Mouse (Mus musculus): Measurements from ENCODE around the gene Gm17720. TPM values are rescaled to one million over a fixed set of nuclear protein-coding genes. Genes with fewer than 3 reads are reported as not detected.

Gene Gm17720
- polyA plus RNA-seq, 1 experiment from 2014 or later = not detected

GRCm38 (mm10) chr8:110091869-110092268, 10.7 kb downstream of the Gm17720 start:
- no peak overlapping the region for H3K4me3 ChIP-seq (ENCODE audit: low read length)
- H3K9me3 ChIP-seq (ENCODE audit: low read length) = peaks cover 18% of the 10 kb centered on the region
- H3K4me2 ChIP-seq (replicated peaks; ENCODE audit: low read depth, low read length) = no peak overlapping the region
- ATAC-seq (ENCODE audit: low FRiP score, low TSS enrichment) = no peak
- no peak overlapping the region for H3K27ac ChIP-seq (ENCODE audit: low read length)
- no peaks in the 10 kb centered on the region for H3K4me1 ChIP-seq (ENCODE audit: insufficient read depth, low read length)
- H3K36me3 ChIP-seq (ENCODE audit: insufficient read depth, low read length) = peaks cover 25% of the 10 kb centered on the region
- WGBS = 53% methylated on average over 1 of the region's 1 CpGs
- no peaks in the 10 kb centered on the region for H3K27me3 ChIP-seq (ENCODE audit: insufficient read depth, low read length)
- H3K9ac ChIP-seq (replicated peaks; ENCODE audit: low read length) = no peak overlapping the region

- Histone ChIP-seq H3K4me2 (replicated peaks; ENCODE audit: low read depth, low read length) (no peak overlapping the region), H3K9ac (replicated peaks; ENCODE audit: low read length) (no peak overlapping the region), H3K36me3 (ENCODE audit: insufficient read depth, low read length) (peaks cover 15% of the 10 kb centered on the region), H3K9me3 (ENCODE audit: low read length) (no peaks in the 10 kb centered on the region), H3K4me1 (ENCODE audit: insufficient read depth, low read length) (0 out of 2 replicates have a peak, but pooled peaks cover 7% of the 10 kb centered on the region), H3K4me3 (ENCODE audit: low read length) (no peak overlapping the region), H3K27ac (ENCODE audit: low read length) (no peak overlapping the region), H3K27me3 (ENCODE audit: insufficient read depth, low read length) (no peaks in the 10 kb centered on the region)
- WGBS = 71% methylated on average over 11 of the region's 11 CpGs
- ATAC-seq (ENCODE audit: low FRiP score, low TSS enrichment) = no peak
Observed at GRCm38 (mm10) chr8:110082416-110083105, 20.0 kb downstream of the Gm17720 start.

- ATAC-seq (ENCODE audit: low FRiP score, low TSS enrichment) = peak; percentile 91
- no peaks in the 10 kb centered on the region for H3K9me3 ChIP-seq (ENCODE audit: low read length)
- H3K4me3 ChIP-seq (ENCODE audit: low read length) = peak within 1 kb of the TSS; percentile 66
- H3K4me1 ChIP-seq (ENCODE audit: insufficient read depth, low read length) = 0 out of 2 replicates have a peak, but pooled peaks cover 7% of the 10 kb centered on the region
- H3K9ac ChIP-seq (replicated peaks; ENCODE audit: low read length) = peak within 1 kb of the TSS; percentile 70
- 7% methylated on average over 54 of the region's 54 CpGs for WGBS
- H3K27me3 ChIP-seq (ENCODE audit: insufficient read depth, low read length) = no peaks in the 10 kb centered on the region
- 0 out of 2 replicates have a peak, but pooled peaks cover 4% of the 10 kb centered on the region for H3K36me3 ChIP-seq (ENCODE audit: insufficient read depth, low read length)
- no peak within 1 kb of the TSS for H3K27ac ChIP-seq (ENCODE audit: low read length)
- peak within 1 kb of the TSS; percentile 89 for H3K4me2 ChIP-seq (replicated peaks; ENCODE audit: low read depth, low read length)
Observed at GRCm38 (mm10) chr8:110079282-110080221, 23.0 kb downstream of the Gm17720 start, which contains the start of gene Zfp612. Gene Zfp612, plus strand, starts transcription at chr8:110079746.

- no peaks in the 10 kb centered on the region for H3K27me3 ChIP-seq (ENCODE audit: insufficient read depth, low read length)
- 72% methylated on average over 8 of the region's 8 CpGs for WGBS
- no peak overlapping the region for H3K4me3 ChIP-seq (ENCODE audit: low read length)
- no peak overlapping the region for H3K4me2 ChIP-seq (replicated peaks; ENCODE audit: low read depth, low read length)
- H3K9me3 ChIP-seq (ENCODE audit: low read length) = no peaks in the 10 kb centered on the region
- no peak overlapping the region for H3K9ac ChIP-seq (replicated peaks; ENCODE audit: low read length)
- H3K27ac ChIP-seq (ENCODE audit: low read length) = no peak overlapping the region
- H3K4me1 ChIP-seq (ENCODE audit: insufficient read depth, low read length) = no peaks in the 10 kb centered on the region
- ATAC-seq (ENCODE audit: low FRiP score, low TSS enrichment) = no peak
- no peaks in the 10 kb centered on the region for H3K36me3 ChIP-seq (ENCODE audit: insufficient read depth, low read length)
Observed at GRCm38 (mm10) chr8:110074496-110074895, 28.1 kb downstream of the Gm17720 start.

GRCm38 (mm10) chr8:110071600-110071999, 31.0 kb downstream of the Gm17720 start:
- Histone ChIP-seq H3K27me3 (ENCODE audit: insufficient read depth, low read length) (no peaks in the 10 kb centered on the region), H3K27ac (ENCODE audit: low read length) (no peak overlapping the region), H3K36me3 (ENCODE audit: insufficient read depth, low read length) (no peaks in the 10 kb centered on the region), H3K4me2 (replicated peaks; ENCODE audit: low read depth, low read length) (no peak overlapping the region), H3K9ac (replicated peaks; ENCODE audit: low read length) (no peak overlapping the region), H3K9me3 (ENCODE audit: low read length) (no peaks in the 10 kb centered on the region), H3K4me3 (ENCODE audit: low read length) (no peak overlapping the region), H3K4me1 (ENCODE audit: insufficient read depth, low read length) (no peaks in the 10 kb centered on the region)
- 16% methylated on average over 9 of the region's 9 CpGs for WGBS
- ATAC-seq (ENCODE audit: low FRiP score, low TSS enrichment) = no peak

- no peaks in the 10 kb centered on the region for H3K9me3 ChIP-seq (ENCODE audit: low read length)
- no peaks in the 10 kb centered on the region for H3K36me3 ChIP-seq (ENCODE audit: insufficient read depth, low read length)
- no peak overlapping the region for H3K4me2 ChIP-seq (replicated peaks; ENCODE audit: low read depth, low read length)
- H3K9ac ChIP-seq (replicated peaks; ENCODE audit: low read length) = no peak overlapping the region
- H3K27me3 ChIP-seq (ENCODE audit: insufficient read depth, low read length) = no peaks in the 10 kb centered on the region
- no peak overlapping the region for H3K27ac ChIP-seq (ENCODE audit: low read length)
- H3K4me1 ChIP-seq (ENCODE audit: insufficient read depth, low read length) = no peaks in the 10 kb centered on the region
- 86% methylated on average over 4 of the region's 4 CpGs for WGBS
- no peak for ATAC-seq (ENCODE audit: low FRiP score, low TSS enrichment)
- no peak overlapping the region for H3K4me3 ChIP-seq (ENCODE audit: low read length)
Observed at GRCm38 (mm10) chr8:110069706-110070105, 32.8 kb downstream of the Gm17720 start.

- 92% methylated on average over 4 of the region's 4 CpGs for WGBS
- ATAC-seq (ENCODE audit: low FRiP score, low TSS enrichment) = no peak
- Histone ChIP-seq H3K27ac (ENCODE audit: low read length) (no peak overlapping the region), H3K4me2 (replicated peaks; ENCODE audit: low read depth, low read length) (no peak overlapping the region), H3K9ac (replicated peaks; ENCODE audit: low read length) (no peak overlapping the region), H3K4me3 (ENCODE audit: low read length) (no peak overlapping the region), H3K36me3 (ENCODE audit: insufficient read depth, low read length) (no peaks in the 10 kb centered on the region), H3K9me3 (ENCODE audit: low read length) (peaks cover 6% of the 10 kb centered on the region; the same call in 1 of the 2 replicates), H3K4me1 (ENCODE audit: insufficient read depth, low read length) (no peaks in the 10 kb centered on the region), H3K27me3 (ENCODE audit: insufficient read depth, low read length) (no peaks in the 10 kb centered on the region)
Observed at GRCm38 (mm10) chr8:110065676-110066075, 36.9 kb downstream of the Gm17720 start.

- Histone ChIP-seq H3K27me3 (ENCODE audit: insufficient read depth, low read length) (no peaks in the 10 kb centered on the region), H3K27ac (ENCODE audit: low read length) (no peak overlapping the region), H3K9me3 (ENCODE audit: low read length) (peaks cover 6% of the 10 kb centered on the region; the same call in 1 of the 2 replicates), H3K4me3 (ENCODE audit: low read length) (no peak overlapping the region), H3K9ac (replicated peaks; ENCODE audit: low read length) (no peak overlapping the region), H3K36me3 (ENCODE audit: insufficient read depth, low read length) (no peaks in the 10 kb centered on the region), H3K4me1 (ENCODE audit: insufficient read depth, low read length) (no peaks in the 10 kb centered on the region), H3K4me2 (replicated peaks; ENCODE audit: low read depth, low read length) (no peak overlapping the region)
- ATAC-seq (ENCODE audit: low FRiP score, low TSS enrichment) = no peak
- WGBS = 90% methylated on average over 18 of the region's 18 CpGs
Observed at GRCm38 (mm10) chr8:110064606-110065365, 37.8 kb downstream of the Gm17720 start.

- Histone ChIP-seq H3K9me3 (ENCODE audit: low read length) (peaks cover 6% of the 10 kb centered on the region; the same call in 1 of the 2 replicates), H3K4me2 (replicated peaks; ENCODE audit: low read depth, low read length) (no peak overlapping the region), H3K27ac (ENCODE audit: low read length) (no peak overlapping the region), H3K9ac (replicated peaks; ENCODE audit: low read length) (no peak overlapping the region), H3K4me1 (ENCODE audit: insufficient read depth, low read length) (no peaks in the 10 kb centered on the region), H3K36me3 (ENCODE audit: insufficient read depth, low read length) (no peaks in the 10 kb centered on the region), H3K27me3 (ENCODE audit: insufficient read depth, low read length) (no peaks in the 10 kb centered on the region), H3K4me3 (ENCODE audit: low read length) (no peak overlapping the region)
- ATAC-seq (ENCODE audit: low FRiP score, low TSS enrichment) = no peak
- WGBS = 58% methylated on average over 9 of the region's 9 CpGs
Observed at GRCm38 (mm10) chr8:110064161-110064560, 38.4 kb downstream of the Gm17720 start.

All from kidney, embryonic 16.5 days (tissue).